ENCODE assay signal across 16 mouse cellular contexts in genomic region chr4:53446216-53446615, GRCm38 (mm10).
"Had no signal": no experiment of that assay in that cellular context is flagged by ENCODE, and none has a peak within 500 bp of the region (broad histone marks: within the 10 kb centered on the region; RNA-seq: fewer than 3 reads in every experiment).

No protein-coding gene starts in this region.

- H3K4me3 ChIP-seq: left cerebral cortex, adult 2 months; limb, embryonic 10.5 days; liver, embryonic 15.5 days; midbrain, embryonic 12.5 days; neural tube, embryonic 15.5 days had no signal

- H3K27ac ChIP-seq: left cerebral cortex, adult 2 months; limb, embryonic 10.5 days; liver, embryonic 15.5 days; midbrain, embryonic 12.5 days; neural tube, embryonic 15.5 days had no signal

- ATAC-seq: midbrain, embryonic 16.5 days had no signal

- H3K27me3 ChIP-seq: neural tube, embryonic 15.5 days had no signal

- H3K4me2 ChIP-seq: liver, embryonic 11.5 days; liver, embryonic 15.5 days; midbrain, embryonic 12.5 days; neural tube, embryonic 15.5 days had no signal

- H3K9ac ChIP-seq: liver, embryonic 15.5 days; midbrain, embryonic 12.5 days; neural tube, embryonic 15.5 days had no signal

- H3K9me3 ChIP-seq: limb, embryonic 10.5 days; liver, embryonic 15.5 days; midbrain, embryonic 12.5 days; neural tube, embryonic 15.5 days had no signal

- H3K36me3 ChIP-seq: limb, embryonic 10.5 days; liver, embryonic 15.5 days; midbrain, embryonic 12.5 days; neural tube, embryonic 15.5 days had no signal

- DNase-seq: kidney, adult 18-20 months; kidney, postnatal 10 days; lung, adult 2 months; lung, postnatal 10 days; lung, postnatal 4 days; right cerebral cortex, adult 18-20 months; right cerebral cortex, postnatal 25 days; thymus, adult 18-20 months; thymus, postnatal 14 days had no signal

- H3K4me1 ChIP-seq: liver, embryonic 15.5 days had no signal
